Mouse (Mus musculus): ENCODE results near the gene Tstd3.

GRCm38 (mm10) chr4:21786268-21786667, 19.3 kb upstream of the Tstd3 start:
- TF ChIP-seq CTCF (conservative IDR thresholded peaks at IDR 0.05; ENCODE audit: insufficient read depth, insufficient read length, low read depth, low read length): no peak
- no peak for TF ChIP-seq POLR2A (IDR thresholded peaks at IDR 0.05; ENCODE audit: low read depth, low read length)

Data from kidney, adult 2 months (tissue).